Mouse (Mus musculus) gastrocnemius, adult 18-20 months (tissue): ENCODE measurements around the gene Cyfip1. TPM values are rescaled to one million over a fixed set of nuclear protein-coding genes. Genes with fewer than 3 reads are reported as not detected.

Source experiments
- DNase-seq: peaks from one replicate; pipeline ENCODE4 v3.0.0; 2021; ENCODE audit warnings: low spot score
- long read RNA-seq, 2 experiments: library from polyadenylated mRNA; stranded (forward); transcript quantifications; one replicate each; pipeline ENCODE4 v2.0.0; 2021
- total RNA-seq, 2 experiments: library from RNA; stranded (reverse); gene quantifications; 2 replicates each; pipeline ENCODE4 v1.2.3; 2021

The Cyfip1 gene
- total RNA-seq = 10 to 100 TPM; 20.3 to 21.0 TPM
- long read RNA-seq, experiment 1, full-length matches to known transcripts = 27 of 33 reads
- long read RNA-seq, experiment 1, partial matches to known transcripts = 4 of 33 reads
- long read RNA-seq, experiment 1, other reads (novel, unspliced or antisense) = 2 of 33 reads
- long read RNA-seq, experiment 2, full-length matches to known transcripts = 21 of 29 reads
- long read RNA-seq, experiment 2, partial matches to known transcripts = 6 of 29 reads
- long read RNA-seq, experiment 2, other reads (novel, unspliced or antisense) = 2 of 29 reads

GRCm38 (mm10) chr7:55841445-55841844 is at the start of gene Cyfip1:
Cyfip1 (plus strand) TSS chr7:55841745.
- DNase-seq = no peak

GRCm38 (mm10) chr7:55792280-55792679 is 49.3 kb upstream of the Cyfip1 start:
- DNase-seq = no peak

- no peak for DNase-seq
Measured at GRCm38 (mm10) chr7:55793236-55793951, 48.2 kb upstream of the Cyfip1 start.

- peak; percentile 96 for DNase-seq
Measured at GRCm38 (mm10) chr7:55793952-55794603, 47.5 kb upstream of the Cyfip1 start, which contains the start of gene Tubgcp5. Tubgcp5 (plus strand) TSS chr7:55794154.

- no peak for DNase-seq
Measured at GRCm38 (mm10) chr7:55799981-55800380, 41.6 kb upstream of the Cyfip1 start.

GRCm38 (mm10) chr7:55809967-55810366 is 31.6 kb upstream of the Cyfip1 start:
- no peak for DNase-seq

GRCm38 (mm10) chr7:55824468-55824867 is 17.1 kb upstream of the Cyfip1 start:
- DNase-seq = no peak

- no peak for DNase-seq
Measured at GRCm38 (mm10) chr7:55827551-55827950, 14.0 kb upstream of the Cyfip1 start.

- DNase-seq = no peak
Measured at GRCm38 (mm10) chr7:55836877-55837276, 4.7 kb upstream of the Cyfip1 start.

GRCm38 (mm10) chr7:55841977-55842503 is 495 bp downstream of the Cyfip1 start:
- peak; percentile 91 for DNase-seq

GRCm38 (mm10) chr7:55842504-55843152 is 1.1 kb downstream of the Cyfip1 start:
- DNase-seq = no peak

- no peak for DNase-seq
Measured at GRCm38 (mm10) chr7:55846606-55847312, 5.2 kb downstream of the Cyfip1 start.

- DNase-seq = no peak
Measured at GRCm38 (mm10) chr7:55849948-55850571, 8.5 kb downstream of the Cyfip1 start.

GRCm38 (mm10) chr7:55852787-55853186 is 11.2 kb downstream of the Cyfip1 start:
- no peak for DNase-seq

GRCm38 (mm10) chr7:55855597-55855996 is 14.1 kb downstream of the Cyfip1 start:
- DNase-seq = no peak

- DNase-seq = no peak
Measured at GRCm38 (mm10) chr7:55856741-55857140, 15.2 kb downstream of the Cyfip1 start.

GRCm38 (mm10) chr7:55857729-55858128 is 16.2 kb downstream of the Cyfip1 start:
- no peak for DNase-seq

- DNase-seq = no peak
Measured at GRCm38 (mm10) chr7:55858836-55859517, 17.4 kb downstream of the Cyfip1 start.

GRCm38 (mm10) chr7:55859518-55859872 is 17.9 kb downstream of the Cyfip1 start:
- DNase-seq = no peak

- no peak for DNase-seq
Measured at GRCm38 (mm10) chr7:55859956-55860355, 18.4 kb downstream of the Cyfip1 start.
